Mouse (Mus musculus) myocyte (in vitro differentiated cells): Measurements from ENCODE around the gene Gm867.

ENCODE experiments used
- POLR2A ChIP-seq: IDR thresholded peaks from one replicate; pipeline ENCODE4 v1.6.1; 2011; ENCODE audit warnings: low read depth, mild to moderate bottlenecking, control low read depth, moderate library complexity; ENCODE audit not compliant: insufficient read length
- POLR2AphosphoS2 ChIP-seq: IDR thresholded peaks from one replicate; pipeline ENCODE4 v1.6.1; 2011; ENCODE audit warnings: low read depth, control low read depth; ENCODE audit not compliant: insufficient read length

DNA sequence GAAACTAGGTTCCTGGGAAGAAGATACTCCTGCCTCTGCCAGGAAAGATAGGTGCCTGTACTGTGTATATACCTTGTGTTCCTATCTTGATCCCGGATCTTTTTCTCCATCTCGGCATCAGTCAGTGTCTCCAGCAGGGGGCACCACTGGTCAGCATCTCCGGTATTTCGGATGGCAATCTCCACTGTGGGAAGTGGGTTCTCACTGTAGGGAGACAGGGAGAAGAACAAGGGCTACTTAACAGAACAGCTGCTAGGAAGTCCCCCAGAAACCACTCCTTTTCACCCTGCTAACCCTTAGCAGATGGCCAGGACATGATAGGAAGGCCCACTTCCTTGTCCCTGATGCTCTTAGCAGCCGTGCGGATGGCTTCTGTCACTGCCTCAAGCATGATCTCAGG is 43.1 kb downstream of the Gm867 start:
- TF ChIP-seq POLR2A (no peak), POLR2AphosphoS2 (no peak)
